Mouse (Mus musculus) urinary bladder, adult 2 months (tissue): ENCODE data around the gene 2510039O18Rik. TPM values are rescaled to one million over a fixed set of nuclear protein-coding genes. Genes with fewer than 3 reads are reported as not detected.

Experiments used
- DNase-seq: peaks from one replicate; pipeline ENCODE4 v3.0.0; 2022; ENCODE audit warnings: low spot score
- polyA plus RNA-seq: library from polyadenylated mRNA; depleted of rRNA; stranded (reverse); fragments of >200 nt; gene quantifications from 2 replicates; pipeline ENCODE4 v1.2.3, GENCODE M21; 2012

The 2510039O18Rik gene
- polyA plus RNA-seq, 1 experiment = 48.2 TPM

GRCm38 (mm10) chr4:147936331-147936954 lies 4.3 kb upstream of the 2510039O18Rik start, which contains the start of gene Plod1:
Gene Plod1 (minus strand): TSS chr4:147936767.
- peak; percentile 80 for DNase-seq

DNA sequence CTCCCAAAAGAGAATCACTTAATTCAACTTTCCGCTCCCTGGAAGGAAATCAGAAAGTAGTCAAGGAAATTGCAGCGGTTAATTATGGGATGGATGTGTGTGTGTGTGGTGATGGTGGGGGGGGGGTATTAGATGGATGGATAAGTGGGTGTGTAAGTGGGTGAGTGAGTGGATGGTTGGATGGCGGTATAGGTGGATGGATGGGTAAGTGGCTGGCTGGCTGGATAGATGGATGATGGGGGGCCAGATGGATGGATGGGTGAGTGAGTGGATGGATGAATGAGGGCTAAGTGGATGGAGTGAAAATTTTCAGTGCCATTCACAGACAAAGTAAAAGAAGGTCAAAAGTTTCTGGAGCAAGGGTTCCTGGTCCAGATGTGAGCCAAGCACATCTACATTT lies 3.7 kb upstream of the 2510039O18Rik start:
- DNase-seq = no peak

DNA sequence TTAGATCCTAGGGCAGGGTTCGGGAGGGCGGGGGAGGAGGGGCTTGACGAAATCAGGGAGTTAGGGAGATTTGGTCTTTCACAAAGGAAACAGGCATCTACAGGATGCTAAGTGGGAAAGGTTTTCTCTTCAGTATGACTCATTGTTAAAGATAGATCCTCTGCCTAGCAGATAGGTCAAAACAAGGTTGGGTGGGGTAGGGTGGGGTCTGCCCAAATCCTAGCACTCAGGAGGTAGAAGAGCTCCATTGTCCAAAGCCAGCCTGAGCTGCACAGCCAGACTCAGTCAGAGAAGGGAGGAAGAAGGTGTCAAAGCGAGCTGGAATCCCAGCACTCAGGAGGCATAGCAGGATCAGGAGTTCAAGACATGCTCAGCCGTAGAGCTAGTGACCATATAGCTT lies 3.2 kb upstream of the 2510039O18Rik start:
- DNase-seq = no peak

- no peak for DNase-seq
Observed at GRCm38 (mm10) chr4:147938148-147939096, 2.3 kb upstream of the 2510039O18Rik start.

- DNase-seq = no peak
Observed at GRCm38 (mm10) chr4:147940111-147940510, 584 bp upstream of the 2510039O18Rik start.

- peak; percentile 67 for DNase-seq
Observed at GRCm38 (mm10) chr4:147941045-147942020, 638 bp downstream of the 2510039O18Rik start.

DNA sequence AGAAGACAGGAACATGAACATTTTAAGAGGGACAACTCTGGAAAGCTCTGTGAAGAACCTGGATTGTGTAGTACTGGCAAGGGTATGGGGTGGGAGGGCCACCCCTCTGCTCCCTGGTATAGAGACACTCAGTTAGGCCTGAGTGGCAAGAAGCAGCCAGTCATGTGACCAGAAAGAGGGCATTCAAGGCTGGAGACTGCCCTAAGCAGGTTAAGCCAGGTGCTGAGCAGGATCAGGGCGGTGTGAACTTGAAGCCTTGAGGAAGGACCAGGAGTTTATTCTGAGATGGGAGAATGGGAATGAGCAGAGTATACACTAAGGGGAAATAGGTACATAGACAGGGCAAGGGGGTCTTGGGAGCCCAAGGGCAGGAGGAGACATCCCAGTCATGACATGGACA lies 2.3 kb downstream of the 2510039O18Rik start:
- DNase-seq = no peak

DNA sequence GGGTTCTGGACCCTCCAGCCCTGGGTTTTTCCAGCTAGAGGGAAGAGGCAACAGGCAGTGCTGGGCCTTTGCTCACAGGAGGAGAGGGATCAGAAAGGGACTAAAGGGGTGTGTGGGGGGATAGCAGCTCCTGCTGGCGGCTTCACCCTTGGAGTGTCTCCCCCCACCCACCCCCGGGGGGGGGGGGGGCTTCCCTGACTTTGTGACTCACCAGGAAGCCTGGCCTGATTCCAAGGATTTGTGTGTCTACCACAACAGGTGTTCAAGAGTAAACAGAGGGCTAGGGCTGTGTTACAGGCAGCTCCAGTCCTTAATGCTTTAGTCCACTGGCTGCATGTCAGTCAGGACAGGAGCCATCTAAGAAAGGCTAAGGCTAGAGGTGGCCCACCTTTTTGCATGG lies 6.8 kb downstream of the 2510039O18Rik start:
- no peak for DNase-seq

DNA sequence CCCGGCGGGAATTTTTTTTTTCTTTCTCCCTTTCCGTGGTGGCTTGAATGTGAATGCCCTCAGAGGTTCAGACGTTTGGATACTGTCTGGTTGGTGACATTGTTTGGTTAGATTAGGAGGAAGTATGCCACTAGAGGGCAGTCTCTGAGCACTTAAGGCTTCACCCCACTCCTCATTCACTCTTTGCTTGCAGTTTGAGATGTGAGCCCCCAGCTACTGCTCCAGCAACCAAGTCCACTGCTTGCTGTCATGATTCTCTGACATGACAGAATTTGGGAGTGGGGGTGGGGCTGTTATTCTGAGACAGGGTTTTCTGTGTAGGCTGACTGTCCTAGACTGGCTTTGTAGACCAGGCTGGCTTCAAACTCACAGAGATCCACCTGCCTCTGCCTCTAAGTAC lies 12.9 kb downstream of the 2510039O18Rik start:
- no peak for DNase-seq

DNA sequence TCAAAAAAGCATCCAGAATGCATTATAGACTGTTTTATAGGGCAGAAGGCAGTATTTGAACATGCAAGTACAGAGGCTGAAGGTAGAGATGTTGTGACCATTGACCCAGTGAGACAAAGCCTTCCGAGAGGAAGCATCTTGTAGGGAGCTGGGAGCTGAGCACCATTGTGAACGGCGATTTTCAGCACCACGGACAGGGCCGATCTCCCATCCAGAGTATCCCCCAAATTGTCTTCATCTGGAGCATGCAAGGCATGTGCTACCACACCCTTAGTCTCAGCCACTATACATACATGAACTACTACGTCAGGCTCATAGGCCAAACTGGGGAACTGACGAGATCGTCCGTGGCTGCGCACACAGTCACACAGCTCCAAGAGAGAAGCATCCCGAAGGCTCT lies 16.4 kb downstream of the 2510039O18Rik start:
- no peak for DNase-seq

DNA sequence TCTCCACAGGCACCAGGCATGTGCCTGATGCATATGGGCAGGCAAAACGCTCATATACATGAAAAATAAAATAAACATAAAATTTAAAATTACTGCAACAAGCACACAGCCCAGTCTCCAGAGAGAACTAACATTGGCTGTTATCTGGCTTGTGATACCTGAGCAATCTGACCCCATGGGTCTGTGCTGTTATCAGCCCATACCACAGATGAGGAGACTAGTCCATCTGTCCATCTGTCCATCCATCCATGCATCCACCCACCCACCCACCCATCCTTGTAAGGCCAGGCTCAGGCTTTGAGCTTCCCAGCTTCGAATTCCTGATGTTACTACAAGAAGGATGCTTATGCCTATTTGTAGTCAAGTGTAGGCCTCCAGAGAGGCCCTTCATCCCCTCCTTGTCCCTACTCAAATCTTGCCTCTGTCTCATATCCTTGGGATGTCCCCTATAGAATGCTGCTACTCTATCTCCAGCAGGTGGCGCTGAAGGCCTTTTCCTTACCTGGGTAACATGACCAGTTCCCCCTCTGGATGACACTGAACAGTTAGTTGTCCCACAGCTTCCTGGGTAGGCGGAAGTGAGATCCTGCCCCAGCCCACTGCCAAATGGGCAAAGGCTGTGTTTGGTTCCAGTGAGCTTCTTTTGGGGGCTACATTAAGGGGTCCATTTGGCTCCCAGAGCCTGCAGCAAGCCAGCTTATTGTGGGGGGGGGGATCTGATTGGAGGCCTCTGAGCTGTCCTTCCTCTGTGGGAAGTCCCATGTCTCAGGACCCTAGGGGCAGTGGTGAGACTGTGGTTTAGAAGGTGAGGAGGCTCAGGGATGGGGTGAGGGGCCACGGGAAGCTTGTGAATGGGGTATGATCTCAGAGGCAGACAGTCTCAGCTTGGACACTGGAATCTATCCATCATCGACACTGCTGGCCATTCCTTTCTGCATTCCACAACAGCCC lies 19.5 kb downstream of the 2510039O18Rik start:
- no peak for DNase-seq

- no peak for DNase-seq
Observed at GRCm38 (mm10) chr4:147962781-147963180, 22.1 kb downstream of the 2510039O18Rik start.

DNA sequence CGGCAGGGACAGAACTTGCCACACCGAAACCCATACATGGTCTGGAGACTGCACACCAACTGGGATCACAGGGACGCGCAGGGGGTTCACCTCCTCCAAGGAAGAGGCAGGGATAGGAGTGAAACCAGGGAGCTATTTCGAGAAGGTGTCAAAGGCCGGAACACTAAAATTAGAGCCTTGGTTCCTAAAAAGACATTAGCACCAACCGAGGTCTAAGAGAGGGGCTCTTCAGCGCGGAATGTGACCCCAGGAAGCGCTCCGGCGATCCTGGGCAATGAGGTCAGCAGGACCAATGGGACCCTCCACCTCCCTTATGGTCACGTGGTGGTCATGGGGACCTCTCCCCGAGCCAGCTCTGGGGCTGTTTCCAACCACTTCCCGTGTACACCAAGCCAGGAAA lies 22.9 kb downstream of the 2510039O18Rik start:
- DNase-seq = no peak

DNA sequence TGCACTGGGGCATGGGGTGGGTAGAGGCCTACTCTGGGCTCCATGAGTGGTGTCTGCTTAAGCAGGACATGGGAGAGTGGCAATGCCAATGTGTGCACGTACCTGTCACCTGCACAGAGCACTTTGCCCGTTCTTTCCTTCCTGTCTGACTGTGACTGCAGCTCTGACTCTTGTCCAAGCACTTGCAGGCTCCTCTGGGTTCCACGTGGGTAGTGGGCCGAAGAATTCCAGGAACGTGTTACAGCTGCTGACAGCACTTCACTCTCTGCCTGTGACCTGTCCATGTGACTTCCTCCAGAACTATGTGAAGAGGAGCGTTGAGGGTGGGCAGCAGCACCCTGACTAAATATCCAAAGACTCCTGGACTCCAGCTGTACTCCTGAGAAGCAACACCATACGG lies 25.0 kb downstream of the 2510039O18Rik start:
- no peak for DNase-seq

- no peak for DNase-seq
Observed at GRCm38 (mm10) chr4:147968816-147969215, 28.1 kb downstream of the 2510039O18Rik start.

DNA sequence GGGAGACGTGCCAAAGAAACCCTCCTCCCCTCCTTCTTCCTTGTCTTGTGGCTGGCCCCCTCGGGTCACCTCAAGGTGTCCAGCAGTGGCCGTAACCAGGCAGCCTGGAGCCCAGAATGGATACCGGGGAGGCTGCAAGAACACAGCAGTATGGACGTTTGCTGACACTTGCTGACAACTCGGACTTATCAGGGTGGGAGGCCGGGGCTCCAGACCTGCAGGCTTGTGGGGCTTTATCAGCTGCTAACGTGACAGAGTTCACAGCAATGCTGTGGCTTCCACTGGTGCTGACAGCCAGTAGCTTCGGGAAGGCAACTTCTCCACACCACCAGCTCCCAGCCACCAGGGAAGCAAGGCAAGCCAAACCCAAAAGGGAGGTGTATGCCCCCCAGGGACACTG lies 28.6 kb downstream of the 2510039O18Rik start:
- no peak for DNase-seq

- DNase-seq = no peak
Observed at GRCm38 (mm10) chr4:147976237-147976636, 35.5 kb downstream of the 2510039O18Rik start.

DNA sequence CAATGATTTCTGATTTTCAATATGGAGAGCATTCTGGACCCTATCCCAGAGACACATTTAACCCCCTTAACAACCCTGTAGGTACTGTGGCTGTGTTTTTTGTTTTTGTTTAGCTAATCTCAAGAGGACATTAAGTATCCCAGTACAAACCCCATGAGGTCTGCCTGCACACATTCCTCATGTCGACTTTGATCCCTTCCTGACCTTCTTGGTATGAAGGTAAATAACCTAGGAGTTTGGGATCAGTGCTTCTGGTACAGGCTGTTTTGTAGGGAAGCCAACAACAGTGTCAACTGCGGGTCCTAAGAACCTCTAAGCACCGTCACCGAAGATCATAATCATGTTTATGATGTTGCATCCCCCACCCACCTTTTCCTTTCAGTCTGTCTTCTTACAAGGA lies 37.0 kb downstream of the 2510039O18Rik start:
- DNase-seq = no peak

GRCm38 (mm10) chr4:147978391-147978790 lies 37.7 kb downstream of the 2510039O18Rik start:
- DNase-seq = no peak

DNA sequence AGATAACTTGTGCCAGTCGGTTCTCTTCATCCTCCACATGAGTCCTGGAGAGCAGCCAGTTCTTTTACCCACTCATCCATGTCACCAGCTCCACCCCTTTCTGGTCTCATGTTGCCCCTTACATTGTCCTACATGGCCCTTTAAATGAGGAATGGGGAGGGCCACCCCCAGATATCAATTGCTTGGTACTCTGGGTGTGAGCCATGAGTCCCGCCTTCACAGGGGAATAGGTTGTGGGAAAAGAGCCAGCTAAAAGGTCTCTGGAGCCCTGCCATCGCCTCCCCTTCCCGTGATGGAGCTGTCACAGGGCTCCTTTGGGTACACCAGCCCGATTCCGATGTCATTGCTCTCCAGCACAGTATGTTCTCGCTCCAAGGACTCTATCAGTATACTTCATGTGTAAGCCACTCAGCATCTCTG lies 38.8 kb downstream of the 2510039O18Rik start:
- no peak for DNase-seq
